Mouse (Mus musculus): ENCODE measurements around the gene Aff4. TPM values are rescaled to one million over a fixed set of nuclear protein-coding genes. Genes with fewer than 3 reads are reported as not detected.
A peak's percentile ranks its signal among the peaks of the same experiment; 100 is the strongest.
"Not testable (repeated sequence)": the region's sequence is repeated elsewhere in the genome, so short reads cannot be mapped to it uniquely, and the experiment has no call there.

The Aff4 gene
- polyA plus RNA-seq, 1 experiment from 2014 or later = 71.1 TPM

GRCm38 (mm10) chr11:53318041-53318440, 32.6 kb upstream of the Aff4 start:
- H3K4me2 ChIP-seq (replicated peaks) = no peak overlapping the region
- no peak overlapping the region for H3K4me3 ChIP-seq
- H3K36me3 ChIP-seq = no peaks in the 10 kb centered on the region
- no peaks in the 10 kb centered on the region for H3K9me3 ChIP-seq
- no peak overlapping the region for H3K9ac ChIP-seq
- H3K27me3 ChIP-seq = no peaks in the 10 kb centered on the region
- H3K4me1 ChIP-seq = no peaks in the 10 kb centered on the region
- ATAC-seq (ENCODE audit: insufficient number of reproducible peaks, insufficient read depth, low FRiP score, low TSS enrichment) = no peak
- H3K27ac ChIP-seq = no peak overlapping the region
- WGBS = 71% methylated on average over 7 of the region's 7 CpGs

DNA sequence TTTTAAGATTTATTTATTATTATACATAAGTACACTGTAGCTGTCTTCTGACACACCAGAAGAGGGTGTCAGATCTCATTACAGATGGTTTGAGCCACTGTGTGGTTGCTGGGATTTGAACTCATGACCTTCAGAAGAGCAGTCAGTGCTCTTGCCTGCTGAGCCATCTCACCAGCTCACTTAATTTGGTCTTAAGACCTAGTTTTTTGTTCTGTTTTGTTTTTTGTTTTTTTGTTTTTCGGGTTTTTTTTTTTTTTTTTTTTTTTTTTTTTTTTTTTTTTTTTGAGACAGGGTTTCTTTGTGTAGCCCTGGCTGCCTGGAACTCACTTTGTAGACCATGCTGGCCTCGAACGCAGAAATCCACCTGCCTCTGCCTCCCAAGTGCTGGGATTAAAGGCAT, 32.1 kb upstream of the Aff4 start:
- ATAC-seq (ENCODE audit: insufficient number of reproducible peaks, insufficient read depth, low FRiP score, low TSS enrichment); H3K36me3 ChIP-seq: not testable (repeated sequence)
- 84% methylated on average over 3 of the region's 3 CpGs for WGBS

DNA sequence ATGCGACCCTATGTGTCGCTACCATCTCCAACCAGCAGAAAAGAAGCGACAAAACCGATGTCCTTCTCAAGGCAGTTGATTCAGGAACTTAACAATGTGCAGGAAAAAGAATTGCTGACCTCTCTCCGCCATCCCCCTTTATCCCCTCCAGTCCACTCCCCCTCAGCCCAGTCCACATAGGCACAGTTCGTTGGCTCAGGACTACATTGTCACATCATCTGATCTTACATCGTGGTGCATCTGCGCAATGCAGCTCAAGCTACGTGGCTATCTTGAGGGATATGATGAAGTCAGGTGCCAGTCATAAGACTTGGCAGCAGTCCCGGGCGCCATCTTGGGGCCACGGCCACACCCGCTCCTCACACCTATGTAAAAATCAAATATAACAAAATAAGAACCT, 30.8 kb upstream of the Aff4 start:
- not testable (repeated sequence) for H3K4me3 ChIP-seq; H3K27ac ChIP-seq; H3K36me3 ChIP-seq; H3K9me3 ChIP-seq; H3K9ac ChIP-seq; H3K4me2 ChIP-seq (replicated peaks); H3K4me1 ChIP-seq; H3K27me3 ChIP-seq; ATAC-seq (ENCODE audit: insufficient number of reproducible peaks, insufficient read depth, low FRiP score, low TSS enrichment)
- WGBS = 93% methylated on average over 13 of the region's 13 CpGs

More for the DNA sequence above, 32.1 kb upstream of the Aff4 start:
- H3K27ac ChIP-seq; H3K9me3 ChIP-seq; H3K27me3 ChIP-seq; H3K4me2 ChIP-seq (replicated peaks); H3K4me1 ChIP-seq; H3K4me3 ChIP-seq; H3K9ac ChIP-seq: not testable (repeated sequence)

DNA sequence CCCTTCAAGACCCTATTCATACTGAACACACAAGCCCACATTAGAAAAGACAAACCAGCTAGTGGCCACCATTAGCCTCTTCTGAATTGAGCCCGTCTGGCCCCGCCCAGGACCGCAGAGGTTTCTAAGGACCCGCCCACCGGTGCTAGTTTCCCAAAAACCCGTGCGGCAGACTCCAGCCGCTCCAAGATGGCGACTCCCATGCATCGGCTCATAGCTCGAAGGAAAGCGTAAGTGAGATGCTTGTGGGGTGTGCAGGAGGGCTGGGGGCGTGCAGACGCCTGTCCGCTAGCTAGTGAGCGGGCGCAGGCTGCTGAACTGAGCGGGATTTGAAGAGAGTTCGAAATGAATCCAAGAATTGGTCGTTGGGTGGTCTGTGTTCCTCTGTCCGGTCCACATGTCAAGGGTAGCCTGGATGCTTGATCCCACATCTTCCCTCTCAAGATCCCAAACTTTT, 26.1 kb upstream of the Aff4 start, which contains the start of gene Zcchc10:
Zcchc10 (plus strand) TSS at position 168 of the 457 bp plus-strand sequence.
- Histone ChIP-seq H3K4me1 (peaks cover 8% of the 10 kb centered on the region), H3K27ac (peak within 1 kb of the TSS; percentile 72), H3K27me3 (no peaks in the 10 kb centered on the region), H3K9me3 (no peaks in the 10 kb centered on the region), H3K9ac (peak within 1 kb of the TSS; percentile 75), H3K36me3 (peaks cover 22% of the 10 kb centered on the region), H3K4me2 (replicated peaks) (peak within 1 kb of the TSS; percentile 58), H3K4me3 (peak within 1 kb of the TSS; percentile 75)
- WGBS = under 1% methylated on average over 21 of the region's 21 CpGs
- peak; percentile 67; the same call in 1 of the 2 replicates for ATAC-seq (ENCODE audit: insufficient number of reproducible peaks, insufficient read depth, low FRiP score, low TSS enrichment)

DNA sequence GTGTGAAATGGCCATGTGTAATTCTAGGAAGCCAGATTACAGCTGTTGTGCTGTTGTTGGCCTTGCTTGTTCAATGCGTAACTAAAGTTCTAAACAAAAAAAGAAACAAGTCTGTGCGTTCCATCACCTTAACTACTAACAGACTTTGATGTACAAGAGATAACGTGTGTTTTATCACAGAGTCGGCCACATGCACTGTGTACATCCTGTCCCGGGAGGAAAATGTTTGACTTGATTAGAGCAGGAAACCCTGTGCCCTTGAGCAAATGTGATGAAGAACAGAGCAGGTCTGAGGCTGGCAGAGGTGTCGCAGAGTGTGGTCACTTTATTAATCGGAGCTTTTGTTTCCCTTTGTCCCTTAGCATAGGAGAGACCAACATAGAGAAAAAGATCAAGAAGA, 20.3 kb upstream of the Aff4 start:
- Histone ChIP-seq H3K27ac (no peak overlapping the region), H3K4me3 (no peak overlapping the region), H3K4me1 (peaks cover 5% of the 10 kb centered on the region), H3K36me3 (peaks cover 52% of the 10 kb centered on the region), H3K4me2 (replicated peaks) (no peak overlapping the region), H3K9ac (no peak overlapping the region), H3K27me3 (no peaks in the 10 kb centered on the region), H3K9me3 (no peaks in the 10 kb centered on the region)
- WGBS = 81% methylated on average over 7 of the region's 7 CpGs
- no peak for ATAC-seq (ENCODE audit: insufficient number of reproducible peaks, insufficient read depth, low FRiP score, low TSS enrichment)

DNA sequence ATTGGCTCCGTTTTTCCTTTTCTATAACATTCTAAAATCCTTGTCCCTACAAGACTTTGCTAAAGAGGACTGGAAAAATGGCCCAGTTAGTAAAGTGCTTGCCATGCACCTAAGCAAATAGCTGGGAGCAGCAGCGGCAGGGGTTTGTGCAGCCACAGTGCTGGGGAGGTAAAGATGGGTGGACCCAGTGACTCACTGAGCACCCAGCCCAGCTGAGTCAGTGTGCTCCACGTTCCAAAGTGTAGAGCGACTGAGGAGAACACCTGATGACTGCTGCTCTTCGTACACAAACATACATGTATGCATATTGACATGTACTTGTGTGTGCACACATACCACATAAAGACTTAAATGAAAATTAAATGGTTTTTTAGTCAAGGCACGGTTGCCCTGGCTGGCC, 19.5 kb upstream of the Aff4 start:
- WGBS = 95% methylated on average over 6 of the region's 6 CpGs
- no peak for ATAC-seq (ENCODE audit: insufficient number of reproducible peaks, insufficient read depth, low FRiP score, low TSS enrichment)
- Histone ChIP-seq H3K27ac (no peak overlapping the region), H3K36me3 (peaks cover 52% of the 10 kb centered on the region), H3K4me1 (no peaks in the 10 kb centered on the region), H3K9me3 (no peaks in the 10 kb centered on the region), H3K4me3 (no peak overlapping the region), H3K9ac (no peak overlapping the region), H3K4me2 (replicated peaks) (no peak overlapping the region), H3K27me3 (no peaks in the 10 kb centered on the region)

DNA sequence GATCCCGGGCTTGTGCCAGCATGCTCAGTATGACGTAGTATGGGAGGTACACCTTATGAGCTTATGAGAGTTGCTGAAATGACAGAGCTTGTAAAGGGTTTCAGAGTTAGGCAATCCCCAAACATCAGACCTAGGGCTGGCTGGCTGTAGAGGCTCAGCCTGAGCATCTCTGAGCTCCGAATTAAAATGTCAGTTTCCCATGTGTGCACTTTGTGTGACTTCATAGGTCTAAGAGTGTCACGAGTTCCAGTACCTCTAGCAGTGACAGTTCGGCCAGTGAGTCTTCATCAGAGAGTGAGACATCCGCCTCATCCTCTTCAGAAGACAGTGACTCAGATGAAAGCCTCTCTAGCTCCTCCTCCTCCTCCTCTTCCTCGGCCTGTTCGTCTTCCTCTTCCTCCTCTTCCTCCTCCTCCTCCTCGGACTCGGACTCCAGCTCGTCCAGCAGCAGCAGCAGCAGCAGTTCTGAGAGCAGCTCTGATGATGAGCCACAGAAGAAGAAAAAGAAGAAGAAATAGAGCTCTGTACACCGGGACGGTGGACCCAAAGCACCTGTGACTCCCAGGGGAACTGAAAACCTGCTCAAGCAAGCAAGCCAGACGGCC, 18.5 kb upstream of the Aff4 start:
- H3K36me3 ChIP-seq = peaks cover 49% of the 10 kb centered on the region
- no peak overlapping the region for H3K9ac ChIP-seq
- no peaks in the 10 kb centered on the region for H3K4me1 ChIP-seq
- H3K4me3 ChIP-seq = no peak overlapping the region
- H3K9me3 ChIP-seq = no peaks in the 10 kb centered on the region
- no peak for ATAC-seq (ENCODE audit: insufficient number of reproducible peaks, insufficient read depth, low FRiP score, low TSS enrichment)
- no peak overlapping the region for H3K4me2 ChIP-seq (replicated peaks)
- no peaks in the 10 kb centered on the region for H3K27me3 ChIP-seq
- H3K27ac ChIP-seq = no peak overlapping the region
- 85% methylated on average over 14 of the region's 14 CpGs for WGBS

DNA sequence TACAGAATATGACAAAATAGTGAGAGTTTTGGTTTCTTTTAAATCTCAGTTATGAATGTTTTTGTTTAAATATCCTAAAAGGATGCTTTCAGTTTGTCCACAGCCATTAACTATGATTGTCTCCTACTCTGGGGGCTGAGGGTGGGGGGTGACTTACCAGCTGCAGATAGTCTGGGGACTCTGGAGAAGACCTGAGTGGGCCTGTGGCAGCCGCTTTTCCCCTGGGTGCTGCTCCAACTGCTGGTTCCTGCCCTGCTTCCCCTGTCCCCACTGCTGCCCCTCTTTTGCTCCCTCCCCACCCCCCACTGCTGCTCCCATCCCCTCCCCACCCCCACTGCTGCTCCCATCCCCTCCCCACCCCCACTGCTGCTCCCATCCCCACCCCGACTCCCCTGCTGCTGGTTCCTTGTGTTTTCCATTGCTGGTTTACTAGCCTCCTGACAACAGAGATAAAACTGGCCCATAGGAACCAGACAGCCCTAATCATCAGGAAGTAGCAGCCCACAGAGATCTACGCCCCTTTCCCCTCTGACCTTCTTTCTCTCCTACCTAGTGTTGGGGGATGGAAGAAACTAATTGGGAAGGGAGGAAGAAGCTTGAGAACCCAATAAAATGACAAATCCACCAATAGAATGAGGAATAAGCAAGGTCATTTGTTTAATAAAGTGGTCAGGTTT, 15.0 kb upstream of the Aff4 start:
- peaks cover 21% of the 10 kb centered on the region for H3K36me3 ChIP-seq
- no peak overlapping the region for H3K4me3 ChIP-seq
- H3K9ac ChIP-seq = no peak overlapping the region
- H3K27ac ChIP-seq = no peak overlapping the region
- WGBS = 49% methylated on average over 3 of the region's 3 CpGs
- no peak overlapping the region for H3K4me2 ChIP-seq (replicated peaks)
- no peak for ATAC-seq (ENCODE audit: insufficient number of reproducible peaks, insufficient read depth, low FRiP score, low TSS enrichment)
- H3K9me3 ChIP-seq = no peaks in the 10 kb centered on the region
- no peaks in the 10 kb centered on the region for H3K27me3 ChIP-seq
- no peaks in the 10 kb centered on the region for H3K4me1 ChIP-seq

DNA sequence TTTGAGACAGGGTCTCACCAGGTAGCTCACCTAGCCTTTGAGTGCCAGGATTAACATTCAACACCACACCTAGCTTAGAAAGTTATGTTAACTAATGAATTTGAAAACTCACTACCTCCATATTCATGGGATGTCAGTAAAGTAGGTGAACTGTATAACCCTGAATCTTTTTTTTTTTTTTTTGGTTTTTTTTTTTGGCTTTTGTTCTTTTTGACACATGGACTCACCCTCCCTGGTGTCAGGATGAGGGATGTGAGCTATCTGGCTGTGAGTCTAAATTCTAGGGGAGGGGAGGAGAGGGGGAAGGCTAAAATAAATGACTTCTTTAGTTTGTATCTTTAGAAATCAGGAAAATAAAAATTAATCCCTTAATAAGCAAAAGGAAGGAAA, 14.5 kb upstream of the Aff4 start:
- no peak overlapping the region for H3K4me3 ChIP-seq
- no peak overlapping the region for H3K27ac ChIP-seq
- no peak overlapping the region for H3K9ac ChIP-seq
- no peak overlapping the region for H3K4me2 ChIP-seq (replicated peaks)
- H3K36me3 ChIP-seq = peaks cover 16% of the 10 kb centered on the region
- no peaks in the 10 kb centered on the region for H3K9me3 ChIP-seq
- ATAC-seq (ENCODE audit: insufficient number of reproducible peaks, insufficient read depth, low FRiP score, low TSS enrichment) = no peak
- H3K27me3 ChIP-seq = no peaks in the 10 kb centered on the region
- H3K4me1 ChIP-seq = no peaks in the 10 kb centered on the region

DNA sequence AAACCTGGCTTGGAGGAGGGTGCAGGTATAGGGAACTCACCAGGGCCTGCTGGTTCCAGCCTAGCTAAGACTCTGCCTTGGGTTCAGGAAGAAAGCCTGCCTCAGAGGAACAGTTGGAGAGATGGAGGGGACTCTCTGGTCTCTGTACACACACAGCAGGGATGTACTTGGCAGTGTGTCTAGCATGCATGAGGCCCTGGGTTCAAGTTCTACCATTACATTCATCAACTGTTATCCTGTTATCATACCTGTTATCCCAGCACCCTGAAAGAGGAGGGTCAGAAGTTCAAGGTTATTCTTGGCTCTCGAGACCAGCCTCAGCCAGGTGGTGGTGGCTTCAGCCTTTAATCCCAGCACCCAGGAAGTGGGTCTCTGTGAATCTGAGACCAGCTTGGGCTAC, 13.7 kb upstream of the Aff4 start:
- Histone ChIP-seq H3K27me3 (no peaks in the 10 kb centered on the region), H3K36me3 (peaks cover 9% of the 10 kb centered on the region), H3K9ac (no peak overlapping the region), H3K4me1 (no peaks in the 10 kb centered on the region), H3K9me3 (no peaks in the 10 kb centered on the region), H3K4me3 (no peak overlapping the region), H3K4me2 (replicated peaks) (no peak overlapping the region), H3K27ac (no peak overlapping the region)
- ATAC-seq (ENCODE audit: insufficient number of reproducible peaks, insufficient read depth, low FRiP score, low TSS enrichment) = no peak
- 73% methylated on average over 1 of the region's 1 CpGs for WGBS

- Histone ChIP-seq H3K4me3 (no peak overlapping the region), H3K4me2 (replicated peaks) (no peak overlapping the region), H3K27ac (no peak overlapping the region), H3K9ac (no peak overlapping the region), H3K4me1 (no peaks in the 10 kb centered on the region), H3K27me3 (no peaks in the 10 kb centered on the region), H3K9me3 (no peaks in the 10 kb centered on the region), H3K36me3 (peaks cover 3% of the 10 kb centered on the region)
- no peak for ATAC-seq (ENCODE audit: insufficient number of reproducible peaks, insufficient read depth, low FRiP score, low TSS enrichment)
- WGBS = 59% methylated on average over 8 of the region's 8 CpGs
Observed at GRCm38 (mm10) chr11:53337684-53338083, 12.9 kb upstream of the Aff4 start.

DNA sequence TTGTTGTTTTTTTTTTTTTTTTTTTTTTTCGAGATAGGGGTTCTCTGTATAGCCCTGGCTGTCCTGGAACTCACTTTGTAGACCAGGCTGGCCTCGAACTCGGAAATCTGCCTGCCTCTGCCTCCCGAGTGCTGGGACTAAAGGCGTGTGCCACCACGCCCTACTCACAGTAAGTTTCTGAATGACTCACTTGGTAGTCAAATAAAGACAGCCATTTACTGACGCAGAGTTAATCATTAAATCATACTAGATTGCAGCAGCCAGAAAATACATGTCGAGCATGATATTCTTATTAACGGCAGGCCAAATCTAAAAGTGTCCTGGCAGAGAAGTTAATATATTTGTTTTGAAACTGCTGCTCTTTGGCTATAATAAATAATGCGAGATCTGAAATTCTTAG, 9.6 kb upstream of the Aff4 start:
- not testable (repeated sequence) for H3K4me3 ChIP-seq; H3K27me3 ChIP-seq; H3K4me2 ChIP-seq (replicated peaks); ATAC-seq (ENCODE audit: insufficient number of reproducible peaks, insufficient read depth, low FRiP score, low TSS enrichment); H3K36me3 ChIP-seq; H3K9ac ChIP-seq; H3K4me1 ChIP-seq; H3K27ac ChIP-seq; H3K9me3 ChIP-seq
- 92% methylated on average over 10 of the region's 10 CpGs for WGBS

All from embryonic facial prominence, embryonic 12.5 days (tissue).